Mouse (Mus musculus): ENCODE measurements around the gene 6430550D23Rik.

- TF ChIP-seq POLR2A (IDR thresholded peaks at IDR 0.05; ENCODE audit: borderline replicate concordance, low read depth, low read length) (no peak), CTCF (IDR thresholded peaks at IDR 0.05; ENCODE audit: low read depth, low read length) (no peak)
Measured at GRCm38 (mm10) chr2:156052816-156053215, 45.0 kb upstream of the 6430550D23Rik start, which contains the start of gene Fer1l4.

Data from bone marrow macrophage, adult 2 months (primary cell).